Mouse (Mus musculus): ENCODE data around the gene Igf2bp3.
"Not testable (repeated sequence)": the region's sequence is repeated elsewhere in the genome, so short reads cannot be mapped to it uniquely, and the experiment has no call there.

Gene Igf2bp3

GRCm38 (mm10) chr6:49214928-49215747 is at the start of gene Igf2bp3:
Gene Igf2bp3, minus strand, starts transcription at chr6:49214957.
- DNase-seq: peak; percentile 62

- DNase-seq: not testable (repeated sequence)
Measured at GRCm38 (mm10) chr6:49264446-49264845, 49.7 kb upstream of the Igf2bp3 start.

GRCm38 (mm10) chr6:49263847-49264243 is 49.1 kb upstream of the Igf2bp3 start, which contains the start of gene Tra2a:
Gene Tra2a, minus strand, starts transcription at chr6:49264033.
- peak; percentile 98 for DNase-seq

- DNase-seq: no peak
Measured at GRCm38 (mm10) chr6:49263081-49263846, 48.5 kb upstream of the Igf2bp3 start.

GRCm38 (mm10) chr6:49262421-49262820 is 47.7 kb upstream of the Igf2bp3 start:
- peak; percentile 12 for DNase-seq

- no peak for DNase-seq
Measured at GRCm38 (mm10) chr6:49259711-49260110, 45.0 kb upstream of the Igf2bp3 start.

GRCm38 (mm10) chr6:49257880-49258279 is 43.1 kb upstream of the Igf2bp3 start:
- no peak for DNase-seq

GRCm38 (mm10) chr6:49252207-49252606 is 37.5 kb upstream of the Igf2bp3 start:
- no peak for DNase-seq

- DNase-seq: no peak
Measured at GRCm38 (mm10) chr6:49251199-49251598, 36.4 kb upstream of the Igf2bp3 start.

GRCm38 (mm10) chr6:49247246-49247645 is 32.5 kb upstream of the Igf2bp3 start:
- no peak for DNase-seq

- no peak for DNase-seq
Measured at GRCm38 (mm10) chr6:49242331-49242730, 27.6 kb upstream of the Igf2bp3 start.

GRCm38 (mm10) chr6:49241562-49241961 is 26.8 kb upstream of the Igf2bp3 start:
- DNase-seq: no peak

GRCm38 (mm10) chr6:49236331-49236730 is 21.6 kb upstream of the Igf2bp3 start:
- DNase-seq: peak; percentile 100

GRCm38 (mm10) chr6:49233356-49233755 is 18.6 kb upstream of the Igf2bp3 start:
- DNase-seq: no peak

- DNase-seq: peak; percentile 63
Measured at GRCm38 (mm10) chr6:49228126-49228679, 13.4 kb upstream of the Igf2bp3 start.

- peak; percentile 25 for DNase-seq
Measured at GRCm38 (mm10) chr6:49227184-49227735, 12.5 kb upstream of the Igf2bp3 start.

- no peak for DNase-seq
Measured at GRCm38 (mm10) chr6:49225728-49226123, 11.0 kb upstream of the Igf2bp3 start.

- DNase-seq: no peak
Measured at GRCm38 (mm10) chr6:49224923-49225727, 10.4 kb upstream of the Igf2bp3 start.

GRCm38 (mm10) chr6:49221906-49222305 is 7.1 kb upstream of the Igf2bp3 start:
- DNase-seq: no peak

- no peak for DNase-seq
Measured at GRCm38 (mm10) chr6:49219920-49220604, 5.3 kb upstream of the Igf2bp3 start.

GRCm38 (mm10) chr6:49219001-49219560 is 4.3 kb upstream of the Igf2bp3 start:
- no peak for DNase-seq

Data from kidney, postnatal 14 days (tissue).